ENCODE assay signal across 14 mouse cellular contexts in genomic region chr4:59452503-59452933, GRCm38 (mm10). TPM values are rescaled to one million over a fixed set of nuclear protein-coding genes. Genes with fewer than 3 reads are reported as not detected.
DNase-seq lines count a peak whose midpoint lies in the region; ATAC-seq lines count a peak whose summit lies in the region.
"Had no signal": no experiment of that assay in that cellular context is flagged by ENCODE, and none has a peak within 500 bp of the region (broad histone marks: within the 10 kb centered on the region; RNA-seq: fewer than 3 reads in every experiment).

No protein-coding gene starts in this region.

- peak; percentile 71 for DNase-seq in kidney, adult 11 months
- no peak for DNase-seq in kidney, postnatal 4 days
- DNase-seq in MN1 (ENCODE audit: low spot score): peak; percentile 56
- peak; percentile 48 to 77 for DNase-seq in kidney, adult 8-10 months
- no peak for DNase-seq in adrenal gland, postnatal 10 days
- DNase-seq in embryo, embryonic 10.5 days (ENCODE audit: low spot score): no peak
- DNase-seq: cerebellum, postnatal 10 days; midbrain, embryonic 14.5 days; thymus, adult 18-20 months had no signal

- no peak overlapping the region for H3K27ac ChIP-seq in heart, embryonic 11.5 days (ENCODE audit: low read depth, low read length)
- H3K27ac ChIP-seq: heart, embryonic 10.5 days; hindbrain, embryonic 14.5 days; neural tube, embryonic 15.5 days had no signal

- H3K4me1 ChIP-seq in heart, embryonic 11.5 days (ENCODE audit: control insufficient read depth, insufficient read depth, low read length): no peaks in the 10 kb centered on the region
- H3K4me1 ChIP-seq: heart, embryonic 10.5 days; neural tube, embryonic 15.5 days had no signal

- 81% methylated on average over 8 of the region's 8 CpGs for WGBS in heart, embryonic 11.5 days (ENCODE audit: insufficient replicate concordance)

- no peaks in the 10 kb centered on the region for H3K36me3 ChIP-seq in heart, embryonic 11.5 days (ENCODE audit: control insufficient read depth, insufficient read depth, low read length)
- H3K36me3 ChIP-seq: heart, embryonic 10.5 days; neural tube, embryonic 15.5 days had no signal

- no peak overlapping the region for H3K4me2 ChIP-seq in heart, embryonic 11.5 days
- H3K4me2 ChIP-seq: hindbrain, embryonic 14.5 days; neural tube, embryonic 15.5 days had no signal

- H3K9me3 ChIP-seq in heart, embryonic 11.5 days (replicated peaks; ENCODE audit: control insufficient read depth, low read length): no peaks in the 10 kb centered on the region
- H3K9me3 ChIP-seq: heart, embryonic 10.5 days; neural tube, embryonic 15.5 days had no signal

- no peak overlapping the region for H3K9ac ChIP-seq in heart, embryonic 11.5 days (ENCODE audit: low read depth, low read length)
- H3K9ac ChIP-seq: hindbrain, embryonic 14.5 days; neural tube, embryonic 15.5 days had no signal

- ATAC-seq in megakaryocyte, adult 5-6 weeks (ENCODE audit: poor library complexity, severe bottlenecking): peak; percentile 72
- no peak for ATAC-seq in heart, embryonic 11.5 days (replicated peaks; ENCODE audit: insufficient number of reproducible peaks, low FRiP score, low TSS enrichment)

- H3K27me3 ChIP-seq in heart, embryonic 11.5 days (ENCODE audit: control insufficient read depth, insufficient read depth, low read length): no peaks in the 10 kb centered on the region
- H3K27me3 ChIP-seq: neural tube, embryonic 15.5 days had no signal

- H3K4me3 ChIP-seq in heart, embryonic 11.5 days (ENCODE audit: low read depth, low read length): no peak overlapping the region
- H3K4me3 ChIP-seq: heart, embryonic 10.5 days; neural tube, embryonic 15.5 days had no signal

RNA-seq across cellular contexts. Expression of gene Susd1, which starts 14.1 kb away (rescaled TPM):
- 16.3 and 24.0 TPM in 2 replicates for total RNA-seq in megakaryocyte, adult 5-6 weeks (2015)
- total RNA-seq in megakaryocyte, adult 5-6 weeks (2017): 33.6 and 33.9 TPM in 2 replicates
- 1 to 10 TPM; 5.5 to 7.3 TPM for total RNA-seq in adrenal gland, postnatal 10 days (2021)
- 5.4 and 7.0 TPM in 2 replicates for polyA plus RNA-seq in heart, embryonic 11.5 days (2014; fragmentation: Nextera tagmentation; extraction: Ambion mirVana)

Comparison
In these comparisons a context has a peak if more than half of its experiments do, and no peak if none do; other contexts are left out.
1. DNase-seq: peak in kidney, adult 11 months (single experiment), MN1 (single experiment) and kidney, adult 8-10 months (2 of 2); none in kidney, postnatal 4 days (0 of 2), adrenal gland, postnatal 10 days (single experiment) and embryo, embryonic 10.5 days (single experiment).